Mouse (Mus musculus) heart, postnatal 36 days (tissue): ENCODE results near the gene Mbnl2. TPM values are rescaled to one million over a fixed set of nuclear protein-coding genes. Genes with fewer than 3 reads are reported as not detected.
A peak's percentile ranks its signal among the peaks of the same experiment; 100 is the strongest.

ENCODE experiments used
- DNase-seq, 2 experiments: peaks; one replicate each; pipeline ENCODE4 v3.0.0; 2021 to 2022
- intact Hi-C: fragments of 180-260 bp; cut with DNase I; formaldehyde crosslinking; loops from one replicate; pipeline ENCODE4 v1.15.1; 2025
- total RNA-seq, 2 experiments: library from RNA; stranded (reverse); gene quantifications; 2 replicates each; pipeline ENCODE4 v1.2.3; 2021

The Mbnl2 gene
- total RNA-seq, 2 experiments from 2014 or later = 248 to 254 TPM

GRCm38 (mm10) chr14:120370631-120371030 is 95.2 kb downstream of the Mbnl2 start:
- intact Hi-C loops = no loop called here
- DNase-seq = no peak

- DNase-seq = no peak
- intact Hi-C loops = no loop called here
These were observed 95.7 kb downstream of the Mbnl2 start for GRCm38 (mm10) chr14:120371174-120371573.

GRCm38 (mm10) chr14:120373026-120374024 is 97.9 kb downstream of the Mbnl2 start:
- intact Hi-C loops = no loop called here
- no peak for DNase-seq

GRCm38 (mm10) chr14:120374786-120375185 is 99.3 kb downstream of the Mbnl2 start:
- no peak for DNase-seq
- intact Hi-C loops = no loop called here

GRCm38 (mm10) chr14:120377192-120377591 is 101.7 kb downstream of the Mbnl2 start:
- intact Hi-C loops = no loop called here
- DNase-seq = no peak

- intact Hi-C loops = no loop called here
- no peak for DNase-seq
These were observed 102.5 kb downstream of the Mbnl2 start for GRCm38 (mm10) chr14:120378002-120378401.

GRCm38 (mm10) chr14:120379716-120380115 is 104.2 kb downstream of the Mbnl2 start:
- intact Hi-C loops = no loop called here

GRCm38 (mm10) chr14:120381378-120382134 is 106.1 kb downstream of the Mbnl2 start:
- no peak for DNase-seq
- intact Hi-C loops = no loop called here

More at GRCm38 (mm10) chr14:120379716-120380115, 104.2 kb downstream of the Mbnl2 start:
- peak; percentile 58 to 71 for DNase-seq

GRCm38 (mm10) chr14:120382179-120382578 is 106.7 kb downstream of the Mbnl2 start:
- intact Hi-C loops = no loop called here
- DNase-seq = no peak

- no peak for DNase-seq
- intact Hi-C loops = no loop called here
These were observed 107.8 kb downstream of the Mbnl2 start for GRCm38 (mm10) chr14:120383186-120383851.

GRCm38 (mm10) chr14:120384615-120385014 is 109.1 kb downstream of the Mbnl2 start:
- DNase-seq = no peak
- intact Hi-C loops = no loop called here

- peak in 1 of 2 experiments; percentile 47 for DNase-seq
- intact Hi-C loops = loop anchor here (1.0 kb wide), 1 partner anchor 51 kb away; no protein-coding TSS in a partner anchor
These were observed 111.8 kb downstream of the Mbnl2 start for GRCm38 (mm10) chr14:120387293-120387692.

GRCm38 (mm10) chr14:120388818-120389691 is 113.6 kb downstream of the Mbnl2 start:
- intact Hi-C loops = no loop called here
- DNase-seq = no peak

GRCm38 (mm10) chr14:120390231-120390944 is 114.9 kb downstream of the Mbnl2 start:
- intact Hi-C loops = loop anchor here (2.0 kb wide), 1 partner anchor 114 kb away; no protein-coding TSS in a partner anchor
- no peak for DNase-seq

GRCm38 (mm10) chr14:120391701-120392100 is 116.2 kb downstream of the Mbnl2 start:
- DNase-seq = no peak
- intact Hi-C loops = loop anchor here (2.0 kb wide), 1 partner anchor 115 kb away; no protein-coding TSS in a partner anchor

GRCm38 (mm10) chr14:120392441-120392840 is 117.0 kb downstream of the Mbnl2 start:
- DNase-seq = no peak
- intact Hi-C loops = no loop called here

- DNase-seq = no peak
- intact Hi-C loops = no loop called here
These were observed 118.0 kb downstream of the Mbnl2 start for GRCm38 (mm10) chr14:120393441-120393840.

- DNase-seq = no peak
- intact Hi-C loops = no loop called here
These were observed 118.7 kb downstream of the Mbnl2 start for GRCm38 (mm10) chr14:120394216-120394615.

GRCm38 (mm10) chr14:120394827-120395226 is 119.4 kb downstream of the Mbnl2 start:
- intact Hi-C loops = no loop called here
- DNase-seq = no peak
